Mouse (Mus musculus): ENCODE measurements at regions not wholly inside any gene's neighbourhood (a gene's known extent, or its start where the extent isn't known, plus 50 kb on each side); places are given as distances from the start of the nearest gene placed in this dataset.

GRCm38 (mm10) chr10:37293292-37293691 lies 154.6 kb upstream of the Marcks start:
- Histone ChIP-seq H3K4me2 (ENCODE audit: low read depth, low read length) (no peak overlapping the region), H3K27me3 (ENCODE audit: control insufficient read depth, insufficient read depth, low read length) (no peaks in the 10 kb centered on the region), H3K36me3 (replicated peaks; ENCODE audit: control insufficient read depth, insufficient read depth, low read depth, low read length) (no peaks in the 10 kb centered on the region), H3K4me3 (ENCODE audit: low read depth, low read length) (no peak overlapping the region), H3K9me3 (replicated peaks; ENCODE audit: control insufficient read depth, low read length) (no peaks in the 10 kb centered on the region), H3K27ac (replicated peaks; ENCODE audit: low read depth, low read length) (no peak overlapping the region), H3K4me1 (ENCODE audit: control insufficient read depth, insufficient read depth, low read length) (no peaks in the 10 kb centered on the region), H3K9ac (replicated peaks; ENCODE audit: low read length) (no peak overlapping the region)
- DNase-seq (ENCODE audit: low spot score) (no peak), ATAC-seq (replicated peaks; ENCODE audit: insufficient number of reproducible peaks, low FRiP score, low TSS enrichment, low read depth) (no peak)
- WGBS, result 35% methylated on average over 1 of the region's 1 CpGs

- H3K27ac ChIP-seq (replicated peaks; ENCODE audit: low read depth, low read length), result no peak overlapping the region
- H3K4me2 ChIP-seq (ENCODE audit: low read depth, low read length), result no peak overlapping the region
- 95% methylated on average over 2 of the region's 2 CpGs for WGBS
- H3K4me3 ChIP-seq (ENCODE audit: low read depth, low read length), result no peak overlapping the region
- H3K36me3 ChIP-seq (replicated peaks; ENCODE audit: control insufficient read depth, insufficient read depth, low read depth, low read length), result no peaks in the 10 kb centered on the region
- DNase-seq (ENCODE audit: low spot score), result no peak
- H3K9me3 ChIP-seq (replicated peaks; ENCODE audit: control insufficient read depth, low read length), result no peaks in the 10 kb centered on the region
- H3K9ac ChIP-seq (replicated peaks; ENCODE audit: low read length), result no peak overlapping the region
- no peaks in the 10 kb centered on the region for H3K27me3 ChIP-seq (ENCODE audit: control insufficient read depth, insufficient read depth, low read length)
- no peak for ATAC-seq (replicated peaks; ENCODE audit: insufficient number of reproducible peaks, low FRiP score, low TSS enrichment, low read depth)
- no peaks in the 10 kb centered on the region for H3K4me1 ChIP-seq (ENCODE audit: control insufficient read depth, insufficient read depth, low read length)
These were observed 153.1 kb upstream of the Marcks start for GRCm38 (mm10) chr10:37291639-37292495.

GRCm38 (mm10) chr10:37289964-37290704 lies 151.4 kb upstream of the Marcks start:
- H3K27ac ChIP-seq (replicated peaks; ENCODE audit: low read depth, low read length), result no peak overlapping the region
- no peak overlapping the region for H3K4me3 ChIP-seq (ENCODE audit: low read depth, low read length)
- 89% methylated on average over 3 of the region's 3 CpGs for WGBS

GRCm38 (mm10) chr10:37286305-37286704 lies 147.6 kb upstream of the Marcks start:
- no peak for ATAC-seq (replicated peaks; ENCODE audit: insufficient number of reproducible peaks, low FRiP score, low TSS enrichment, low read depth)
- Histone ChIP-seq H3K27me3 (ENCODE audit: control insufficient read depth, insufficient read depth, low read length) (no peaks in the 10 kb centered on the region), H3K9me3 (replicated peaks; ENCODE audit: control insufficient read depth, low read length) (no peaks in the 10 kb centered on the region), H3K36me3 (replicated peaks; ENCODE audit: control insufficient read depth, insufficient read depth, low read depth, low read length) (no peaks in the 10 kb centered on the region), H3K4me3 (ENCODE audit: low read depth, low read length) (no peak overlapping the region), H3K4me1 (ENCODE audit: control insufficient read depth, insufficient read depth, low read length) (no peaks in the 10 kb centered on the region), H3K4me2 (ENCODE audit: low read depth, low read length) (no peak overlapping the region), H3K27ac (replicated peaks; ENCODE audit: low read depth, low read length) (no peak overlapping the region), H3K9ac (replicated peaks; ENCODE audit: low read length) (no peak overlapping the region)
- no peak for DNase-seq (ENCODE audit: low spot score)
- WGBS, result 81% methylated on average over 5 of the region's 5 CpGs

More at GRCm38 (mm10) chr10:37289964-37290704, 151.4 kb upstream of the Marcks start:
- H3K4me1 ChIP-seq (ENCODE audit: control insufficient read depth, insufficient read depth, low read length), result no peaks in the 10 kb centered on the region
- H3K4me2 ChIP-seq (ENCODE audit: low read depth, low read length), result no peak overlapping the region
- H3K27me3 ChIP-seq (ENCODE audit: control insufficient read depth, insufficient read depth, low read length), result no peaks in the 10 kb centered on the region
- H3K36me3 ChIP-seq (replicated peaks; ENCODE audit: control insufficient read depth, insufficient read depth, low read depth, low read length), result no peaks in the 10 kb centered on the region
- H3K9ac ChIP-seq (replicated peaks; ENCODE audit: low read length), result no peak overlapping the region
- ATAC-seq (replicated peaks; ENCODE audit: insufficient number of reproducible peaks, low FRiP score, low TSS enrichment, low read depth) (no peak), DNase-seq (ENCODE audit: low spot score) (no peak)
- no peaks in the 10 kb centered on the region for H3K9me3 ChIP-seq (replicated peaks; ENCODE audit: control insufficient read depth, low read length)

DNA sequence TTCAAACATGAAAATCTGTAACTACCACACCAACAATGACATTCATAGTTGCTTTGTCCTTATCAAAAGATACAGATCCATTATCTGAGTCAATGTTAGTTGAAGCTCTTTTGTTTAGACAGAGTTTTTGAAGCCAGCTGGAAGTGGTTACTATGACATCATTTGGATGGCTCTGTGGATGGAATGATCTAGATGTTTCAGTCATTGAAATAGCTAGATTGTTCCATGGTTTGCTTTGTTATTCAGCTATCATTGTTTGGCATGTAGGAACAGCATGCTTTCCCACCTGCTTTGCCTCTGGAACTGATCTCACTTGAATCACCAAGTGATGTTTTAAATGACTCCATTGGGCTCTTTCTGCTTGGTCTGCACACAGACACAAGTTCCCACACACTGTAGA lies 144.2 kb upstream of the Marcks start:
- Histone ChIP-seq H3K27me3 (ENCODE audit: control insufficient read depth, insufficient read depth, low read length) (no peaks in the 10 kb centered on the region), H3K27ac (replicated peaks; ENCODE audit: low read depth, low read length) (no peak overlapping the region), H3K9me3 (replicated peaks; ENCODE audit: control insufficient read depth, low read length) (no peaks in the 10 kb centered on the region), H3K4me3 (ENCODE audit: low read depth, low read length) (no peak overlapping the region), H3K4me2 (ENCODE audit: low read depth, low read length) (no peak overlapping the region), H3K9ac (replicated peaks; ENCODE audit: low read length) (no peak overlapping the region), H3K36me3 (replicated peaks; ENCODE audit: control insufficient read depth, insufficient read depth, low read depth, low read length) (no peaks in the 10 kb centered on the region), H3K4me1 (ENCODE audit: control insufficient read depth, insufficient read depth, low read length) (no peaks in the 10 kb centered on the region)
- DNase-seq (ENCODE audit: low spot score), result no peak
- ATAC-seq (replicated peaks; ENCODE audit: insufficient number of reproducible peaks, low FRiP score, low TSS enrichment, low read depth), result no peak

DNA sequence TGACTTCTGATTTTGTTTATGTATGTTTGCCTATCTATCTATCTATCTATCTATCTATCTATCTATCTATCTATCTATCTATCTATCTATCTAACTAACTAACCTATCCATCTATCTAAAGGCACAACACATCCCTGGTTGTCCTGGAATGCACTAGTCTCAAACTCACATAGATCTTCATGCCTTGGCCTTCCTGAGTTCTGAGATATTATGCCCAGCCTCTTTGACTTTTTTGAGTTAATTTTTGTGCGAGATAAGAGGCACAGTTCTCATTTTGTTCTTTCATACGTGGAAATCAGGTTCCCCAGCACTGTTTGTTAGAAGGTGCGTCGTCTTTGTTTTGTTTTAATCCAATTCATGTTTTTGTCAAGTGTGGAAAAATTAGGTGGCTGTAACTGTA lies 142.1 kb upstream of the Marcks start:
- no peak overlapping the region for H3K9ac ChIP-seq (replicated peaks; ENCODE audit: low read length)
- WGBS, result 90% methylated on average over 4 of the region's 4 CpGs
- H3K36me3 ChIP-seq (replicated peaks; ENCODE audit: control insufficient read depth, insufficient read depth, low read depth, low read length), result no peaks in the 10 kb centered on the region
- H3K27ac ChIP-seq (replicated peaks; ENCODE audit: low read depth, low read length), result no peak overlapping the region
- H3K4me1 ChIP-seq (ENCODE audit: control insufficient read depth, insufficient read depth, low read length), result no peaks in the 10 kb centered on the region
- H3K4me2 ChIP-seq (ENCODE audit: low read depth, low read length), result no peak overlapping the region
- ATAC-seq (replicated peaks; ENCODE audit: insufficient number of reproducible peaks, low FRiP score, low TSS enrichment, low read depth) (no peak), DNase-seq (ENCODE audit: low spot score) (no peak)
- H3K27me3 ChIP-seq (ENCODE audit: control insufficient read depth, insufficient read depth, low read length), result no peaks in the 10 kb centered on the region
- no peaks in the 10 kb centered on the region for H3K9me3 ChIP-seq (replicated peaks; ENCODE audit: control insufficient read depth, low read length)
- no peak overlapping the region for H3K4me3 ChIP-seq (ENCODE audit: low read depth, low read length)

DNA sequence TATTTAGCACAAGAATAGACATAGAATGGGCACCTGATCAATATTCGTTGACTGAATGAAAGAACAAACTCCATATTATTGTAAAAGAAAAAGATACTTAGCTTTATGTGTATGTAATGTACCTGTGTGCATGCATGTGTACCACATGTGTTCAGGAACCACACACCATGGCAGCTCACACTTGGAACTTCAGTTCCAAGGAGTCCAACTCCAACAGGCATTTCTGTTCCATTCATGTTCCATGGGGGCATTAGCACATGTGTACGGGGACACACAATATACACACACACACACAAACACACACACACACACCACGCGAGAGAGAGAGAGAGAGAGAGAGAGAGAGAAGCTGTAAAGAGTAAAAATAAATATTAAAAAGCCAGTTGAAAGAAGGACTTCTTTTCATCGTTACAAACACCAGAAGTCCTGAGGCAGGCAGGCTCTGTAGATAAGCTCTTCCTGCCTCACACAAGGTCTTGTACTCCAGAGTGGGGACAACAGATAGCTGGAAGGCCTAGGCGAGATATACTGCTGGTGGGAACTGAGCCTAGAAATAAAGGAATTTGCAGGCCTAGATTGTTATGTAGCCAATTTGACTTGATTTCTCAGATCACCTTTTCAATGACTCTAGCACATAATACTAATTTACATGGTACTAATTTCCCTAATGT lies 141.6 kb upstream of the Marcks start:
- Histone ChIP-seq H3K4me3 (ENCODE audit: low read depth, low read length) (no peak overlapping the region), H3K9ac (replicated peaks; ENCODE audit: low read length) (no peak overlapping the region), H3K4me2 (ENCODE audit: low read depth, low read length) (no peak overlapping the region), H3K27ac (replicated peaks; ENCODE audit: low read depth, low read length) (no peak overlapping the region), H3K4me1 (ENCODE audit: control insufficient read depth, insufficient read depth, low read length) (no peaks in the 10 kb centered on the region), H3K36me3 (replicated peaks; ENCODE audit: control insufficient read depth, insufficient read depth, low read depth, low read length) (no peaks in the 10 kb centered on the region), H3K9me3 (replicated peaks; ENCODE audit: control insufficient read depth, low read length) (no peaks in the 10 kb centered on the region), H3K27me3 (ENCODE audit: control insufficient read depth, insufficient read depth, low read length) (no peaks in the 10 kb centered on the region)
- WGBS, result 84% methylated on average over 6 of the region's 6 CpGs
- no peak for ATAC-seq (replicated peaks; ENCODE audit: insufficient number of reproducible peaks, low FRiP score, low TSS enrichment, low read depth)
- no peak for DNase-seq (ENCODE audit: low spot score)

GRCm38 (mm10) chr10:37279316-37279715 lies 140.6 kb upstream of the Marcks start:
- WGBS, result 60% methylated on average over 1 of the region's 1 CpGs

More at GRCm38 (mm10) chr10:37279316-37279715, 140.6 kb upstream of the Marcks start:
- H3K9ac ChIP-seq (replicated peaks; ENCODE audit: low read length), result no peak overlapping the region
- no peak for ATAC-seq (replicated peaks; ENCODE audit: insufficient number of reproducible peaks, low FRiP score, low TSS enrichment, low read depth)
- H3K9me3 ChIP-seq (replicated peaks; ENCODE audit: control insufficient read depth, low read length), result no peaks in the 10 kb centered on the region
- no peaks in the 10 kb centered on the region for H3K27me3 ChIP-seq (ENCODE audit: control insufficient read depth, insufficient read depth, low read length)
- no peak overlapping the region for H3K4me3 ChIP-seq (ENCODE audit: low read depth, low read length)
- no peak for DNase-seq (ENCODE audit: low spot score)
- H3K36me3 ChIP-seq (replicated peaks; ENCODE audit: control insufficient read depth, insufficient read depth, low read depth, low read length), result no peaks in the 10 kb centered on the region
- H3K4me1 ChIP-seq (ENCODE audit: control insufficient read depth, insufficient read depth, low read length), result no peaks in the 10 kb centered on the region
- no peak overlapping the region for H3K4me2 ChIP-seq (ENCODE audit: low read depth, low read length)
- H3K27ac ChIP-seq (replicated peaks; ENCODE audit: low read depth, low read length), result no peak overlapping the region
